23 mouse cellular contexts compared by ENCODE assay signal in the genomic region with DNA sequence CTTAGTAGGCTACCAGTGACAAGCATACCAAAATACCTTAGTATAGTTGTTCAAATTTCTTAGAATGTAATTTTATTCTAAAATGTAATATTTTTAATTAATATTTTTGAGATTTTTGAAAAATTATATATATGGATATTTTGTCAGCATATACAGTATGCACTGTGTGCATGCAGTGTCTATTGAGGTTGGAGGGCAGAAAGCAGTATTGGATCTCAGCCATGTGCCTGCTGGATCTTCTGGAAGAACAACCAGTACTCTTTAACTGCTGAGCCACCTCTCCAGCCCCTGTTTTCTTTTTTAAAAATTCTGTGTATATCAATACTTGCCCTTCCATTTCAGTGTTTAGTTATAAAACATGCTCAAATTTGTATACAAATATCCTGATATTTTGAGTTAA.
A peak's percentile ranks its signal among the peaks of the same experiment; 100 is the strongest.
DNase-seq lines count a peak whose midpoint lies in the region; ATAC-seq and TF ChIP-seq lines count a peak whose summit lies in the region.
"Had no signal": no experiment of that assay in that cellular context is flagged by ENCODE, and none has a peak within 500 bp of the region (broad histone marks: within the 10 kb centered on the region; RNA-seq: fewer than 3 reads in every experiment).

No protein-coding gene starts in this region.

- DNase-seq in cerebellum, adult 9-10 months = peak; percentile 51
- DNase-seq in cerebellum, adult 18-20 months = no peak
- no peak for DNase-seq in layer of hippocampus, adult 2 months (ENCODE audit: low spot score in 2 of 2)
- no peak for DNase-seq in layer of hippocampus, adult 11-12 months (ENCODE audit: low spot score)
- peak; percentile 4 for DNase-seq in fat pad, adult 2 months (ENCODE audit: extremely low read depth, low read depth, low spot score)
- no peak for DNase-seq in midbrain, embryonic 14.5 days
- DNase-seq: adrenal gland, adult 2 months; adrenal gland, postnatal 10 days; adrenal gland, postnatal 25 days; B cell, adult 2 months; cerebellum, adult 11 months; cerebellum, adult 2 months; cerebellum, adult 9-11 months had no signal

- H3K27ac ChIP-seq in layer of hippocampus, adult 2 months = peak overlapping the region; percentile 75; the same call in 1 of the 2 replicates
- no peak overlapping the region for H3K27ac ChIP-seq in midbrain, embryonic 14.5 days (replicated peaks; ENCODE audit: low read depth, low read length)
- H3K27ac ChIP-seq: embryonic facial prominence, embryonic 10.5 days; embryonic facial prominence, embryonic 12.5 days; forebrain, embryonic 10.5 days; forebrain, embryonic 12.5 days had no signal

- H3K9me3 ChIP-seq in midbrain, embryonic 14.5 days (ENCODE audit: control insufficient read depth, low read length) = no peaks in the 10 kb centered on the region
- H3K9me3 ChIP-seq: embryonic facial prominence, embryonic 10.5 days; embryonic facial prominence, embryonic 12.5 days; forebrain, embryonic 10.5 days; forebrain, embryonic 12.5 days; G1E had no signal

- no peak for TF ChIP-seq CTCF in layer of hippocampus, adult 2 months (conservative IDR thresholded peaks at IDR 0.05)

- no peak overlapping the region for H3K9ac ChIP-seq in midbrain, embryonic 14.5 days (replicated peaks; ENCODE audit: low read length)
- H3K9ac ChIP-seq: embryonic facial prominence, embryonic 12.5 days; forebrain, embryonic 12.5 days had no signal

- H3K4me3 ChIP-seq in layer of hippocampus, adult 2 months = no peak overlapping the region
- no peak overlapping the region for H3K4me3 ChIP-seq in midbrain, embryonic 14.5 days (replicated peaks; ENCODE audit: low read depth, low read length)
- H3K4me3 ChIP-seq: embryonic facial prominence, embryonic 10.5 days; embryonic facial prominence, embryonic 12.5 days; forebrain, embryonic 10.5 days; forebrain, embryonic 12.5 days had no signal

- H3K4me2 ChIP-seq in midbrain, embryonic 14.5 days (ENCODE audit: low read length) = no peak overlapping the region
- H3K4me2 ChIP-seq: embryonic facial prominence, embryonic 12.5 days; forebrain, embryonic 12.5 days had no signal

- no peaks in the 10 kb centered on the region for H3K4me1 ChIP-seq in midbrain, embryonic 14.5 days (ENCODE audit: control insufficient read depth, insufficient read depth, low read length)
- H3K4me1 ChIP-seq: embryonic facial prominence, embryonic 10.5 days; embryonic facial prominence, embryonic 12.5 days; forebrain, embryonic 10.5 days; forebrain, embryonic 12.5 days had no signal

- no peaks in the 10 kb centered on the region for H3K27me3 ChIP-seq in midbrain, embryonic 14.5 days (ENCODE audit: control insufficient read depth, insufficient read depth, low read length)
- H3K27me3 ChIP-seq: CH12.LX; embryonic facial prominence, embryonic 12.5 days; forebrain, embryonic 12.5 days; Patski had no signal

- H3K36me3 ChIP-seq in midbrain, embryonic 14.5 days (ENCODE audit: control insufficient read depth, insufficient read depth, low read length) = no peaks in the 10 kb centered on the region
- H3K36me3 ChIP-seq: embryonic facial prominence, embryonic 12.5 days; forebrain, embryonic 10.5 days; forebrain, embryonic 12.5 days had no signal

- no peak for ATAC-seq in midbrain, embryonic 14.5 days (ENCODE audit: low FRiP score, low TSS enrichment)
- ATAC-seq: activated CD4-positive, CD25-positive, alpha-beta regulatory T cell, adult 4 months; CD4-positive, CD25-positive, alpha-beta regulatory T cell, adult 4 months; forebrain, embryonic 16.5 days; Patski had no signal

Comparison
In these comparisons a context has a peak if more than half of its experiments do, and no peak if none do; other contexts are left out.
1. DNase-seq: peak in cerebellum, adult 9-10 months (single experiment) and fat pad, adult 2 months (single experiment); none in cerebellum, adult 18-20 months (0 of 2), layer of hippocampus, adult 2 months (0 of 2), layer of hippocampus, adult 11-12 months (single experiment) and midbrain, embryonic 14.5 days (single experiment).